Mouse (Mus musculus) hindbrain, postnatal 0 days (tissue): ENCODE data around the gene 1700020N01Rik. TPM values are rescaled to one million over a fixed set of nuclear protein-coding genes. Genes with fewer than 3 reads are reported as not detected.

Experiments used
- ATAC-seq: fragments of 200-750 bp; cut with Nextera tagmentation; 2 replicates; pipeline ENCODE4 v1.8.0; 2017; ENCODE audit warnings: mild to moderate bottlenecking, moderate TSS enrichment, moderate library complexity
- DNase-seq: peaks from one replicate; pipeline ENCODE4 v3.0.0-alpha.2; 2015; ENCODE audit warnings: low spot score
- H3K27ac ChIP-seq: fragments of 300-500 bp; sonication (generic); 2 replicates; pipeline ENCODE4 v1.5.1; 2014; ENCODE audit warnings: mild to moderate bottlenecking
- H3K27me3 ChIP-seq: fragments of 300-500 bp; sonication (generic); 2 replicates; pipeline ENCODE4 v1.6.1; 2014; ENCODE audit warnings: low read length, mixed read lengths; ENCODE audit not compliant: insufficient read depth
- H3K36me3 ChIP-seq: fragments of 300-500 bp; sonication (generic); 2 replicates; pipeline ENCODE4 v1.6.1; 2014; ENCODE audit warnings: low read length, mixed read lengths; ENCODE audit not compliant: insufficient read depth
- H3K4me1 ChIP-seq: fragments of 300-500 bp; sonication (generic); 2 replicates; pipeline ENCODE4 v1.6.1; 2014; ENCODE audit warnings: antibody characterized with exemption, low read length, mixed read lengths; ENCODE audit not compliant: insufficient read depth
- H3K4me2 ChIP-seq: fragments of 300-500 bp; sonication (generic); 2 replicates; pipeline ENCODE4 v1.6.1; 2014; ENCODE audit warnings: low read depth, mild to moderate bottlenecking, low read length, moderate library complexity, mixed read lengths
- H3K4me3 ChIP-seq: fragments of 300-500 bp; sonication (generic); 2 replicates; pipeline ENCODE4 v1.5.1; 2014; ENCODE audit warnings: low read length
- H3K9ac ChIP-seq: fragments of 300-500 bp; sonication (generic); replicated peaks from 2 replicates; pipeline ENCODE4 v1.6.1; 2014; ENCODE audit warnings: mild to moderate bottlenecking, low read length, moderate library complexity, mixed read lengths
- H3K9me3 ChIP-seq: fragments of 300-500 bp; sonication (generic); 2 replicates; pipeline ENCODE4 v1.6.1; 2016; ENCODE audit warnings: low read length, mixed read lengths
- CTCF ChIP-seq: IDR thresholded peaks from 2 replicates; pipeline ENCODE4 v1.5.1; 2016; ENCODE audit warnings: antibody characterized with exemption, control low read depth, low read depth
- WGBS: fragments of 180-500 bp; shearing (Covaris S2); extraction: QIAGEN DNeasy Blood & Tissue Kit; methylation state at CpG from one replicate; pipeline ENCODE4 v1.1.7; 2014; 5-methylcytosine and 5-hydroxymethylcytosine counted together
- polyA plus RNA-seq: library from polyadenylated mRNA; unstranded; fragments of >200 nt; fragmentation: Nextera tagmentation; extraction: Ambion mirVana; gene quantifications from 2 replicates; pipeline ENCODE4 v1.2.1, GENCODE M21; 2015
- total RNA-seq: library from RNA; depleted of rRNA; stranded (reverse); fragments of >200 nt; gene quantifications from 2 replicates; pipeline ENCODE4 v1.2.3, GENCODE M21; 2014; rRNA removed

1700020N01Rik gene
- total RNA-seq (not detected in 2 replicates), polyA plus RNA-seq (not detected in 2 replicates)

GRCm38 (mm10) chr10:21592896-21593380, at the start of gene 1700020N01Rik:
TSS of gene 1700020N01Rik (plus strand) at chr10:21593145.
- 94% methylated on average over 22 of the region's 22 CpGs for WGBS
- H3K4me3 ChIP-seq = no peak within 1 kb of the TSS
- ATAC-seq (no peak), DNase-seq (no peak)
- no peak within 1 kb of the TSS for H3K4me2 ChIP-seq
- H3K27ac ChIP-seq = no peak within 1 kb of the TSS
- H3K4me1 ChIP-seq = no peaks in the 10 kb centered on the region
- H3K9me3 ChIP-seq = no peaks in the 10 kb centered on the region
- H3K9ac ChIP-seq = no peak within 1 kb of the TSS
- H3K36me3 ChIP-seq = no peaks in the 10 kb centered on the region
- TF ChIP-seq CTCF = no peak
- no peaks in the 10 kb centered on the region for H3K27me3 ChIP-seq

- Histone ChIP-seq H3K36me3 (no peaks in the 10 kb centered on the region), H3K9ac (no peak overlapping the region), H3K4me1 (no peaks in the 10 kb centered on the region), H3K4me2 (no peak overlapping the region), H3K27ac (no peak overlapping the region), H3K27me3 (no peaks in the 10 kb centered on the region), H3K4me3 (no peak overlapping the region), H3K9me3 (no peaks in the 10 kb centered on the region)
- 60% methylated on average over 3 of the region's 3 CpGs for WGBS
- DNase-seq (no peak), ATAC-seq (no peak)
- no peak for TF ChIP-seq CTCF
These were observed 49.2 kb upstream of the 1700020N01Rik start for GRCm38 (mm10) chr10:21543576-21544278.

GRCm38 (mm10) chr10:21544721-21545120, 48.2 kb upstream of the 1700020N01Rik start:
- Histone ChIP-seq H3K4me2 (no peak overlapping the region), H3K36me3 (no peaks in the 10 kb centered on the region), H3K27me3 (no peaks in the 10 kb centered on the region), H3K9ac (no peak overlapping the region), H3K4me1 (no peaks in the 10 kb centered on the region), H3K4me3 (no peak overlapping the region), H3K27ac (no peak overlapping the region), H3K9me3 (no peaks in the 10 kb centered on the region)
- DNase-seq = no peak
- ATAC-seq = no peak
- WGBS = 87% methylated on average over 4 of the region's 4 CpGs
- TF ChIP-seq CTCF = no peak

- Histone ChIP-seq H3K36me3 (no peaks in the 10 kb centered on the region), H3K4me2 (no peak overlapping the region), H3K4me1 (no peaks in the 10 kb centered on the region), H3K9ac (no peak overlapping the region), H3K27ac (no peak overlapping the region), H3K9me3 (no peaks in the 10 kb centered on the region), H3K27me3 (no peaks in the 10 kb centered on the region), H3K4me3 (no peak overlapping the region)
- ATAC-seq (no peak), DNase-seq (no peak)
- no peak for TF ChIP-seq CTCF
- WGBS = 39% methylated on average over 6 of the region's 6 CpGs
These were observed 47.5 kb upstream of the 1700020N01Rik start for GRCm38 (mm10) chr10:21545446-21545845.

- DNase-seq (no peak), ATAC-seq (no peak)
- H3K9me3 ChIP-seq = no peaks in the 10 kb centered on the region
- H3K4me3 ChIP-seq = no peak overlapping the region
- no peak for TF ChIP-seq CTCF
- H3K27me3 ChIP-seq = no peaks in the 10 kb centered on the region
- 76% methylated on average over 9 of the region's 9 CpGs for WGBS
- no peak overlapping the region for H3K27ac ChIP-seq
- H3K36me3 ChIP-seq = no peaks in the 10 kb centered on the region
- H3K4me2 ChIP-seq = no peak overlapping the region
- no peak overlapping the region for H3K9ac ChIP-seq
- no peaks in the 10 kb centered on the region for H3K4me1 ChIP-seq
These were observed 44.0 kb upstream of the 1700020N01Rik start for GRCm38 (mm10) chr10:21548871-21549505.

- Histone ChIP-seq H3K4me1 (no peaks in the 10 kb centered on the region), H3K27ac (no peak overlapping the region), H3K9me3 (no peaks in the 10 kb centered on the region), H3K36me3 (no peaks in the 10 kb centered on the region), H3K27me3 (no peaks in the 10 kb centered on the region), H3K4me3 (no peak overlapping the region), H3K9ac (no peak overlapping the region), H3K4me2 (no peak overlapping the region)
- DNase-seq (no peak), ATAC-seq (no peak)
- WGBS = 87% methylated on average over 8 of the region's 8 CpGs
- no peak for TF ChIP-seq CTCF
These were observed 39.8 kb upstream of the 1700020N01Rik start for GRCm38 (mm10) chr10:21552967-21553682.

- no peak for ATAC-seq
- DNase-seq = no peak
These were observed 39.3 kb upstream of the 1700020N01Rik start for GRCm38 (mm10) chr10:21553683-21554035.

More at GRCm38 (mm10) chr10:21553683-21554035, 39.3 kb upstream of the 1700020N01Rik start:
- H3K4me2 ChIP-seq = no peak overlapping the region
- H3K4me3 ChIP-seq = no peak overlapping the region
- no peaks in the 10 kb centered on the region for H3K4me1 ChIP-seq
- H3K27me3 ChIP-seq = no peaks in the 10 kb centered on the region
- H3K36me3 ChIP-seq = no peaks in the 10 kb centered on the region
- TF ChIP-seq CTCF = no peak
- H3K27ac ChIP-seq = no peak overlapping the region
- H3K9me3 ChIP-seq = no peaks in the 10 kb centered on the region
- 88% methylated on average over 4 of the region's 4 CpGs for WGBS
- H3K9ac ChIP-seq = no peak overlapping the region
